Mouse (Mus musculus): Measurements from ENCODE around the gene Zdhhc16.

- TF ChIP-seq ZNF384 (IDR thresholded peaks at IDR 0.05; ENCODE audit: low read depth, low read length) (no peak), HCFC1 (IDR thresholded peaks at IDR 0.05; ENCODE audit: borderline replicate concordance, insufficient read depth, low read length) (no peak)
Observed at GRCm38 (mm10) chr19:41912121-41913080, 20.9 kb upstream of the Zdhhc16 start.

All from ES-E14 (cell line).